Mouse (Mus musculus) layer of hippocampus, adult 18-20 months (tissue): ENCODE data around the gene Nova2. TPM values are rescaled to one million over a fixed set of nuclear protein-coding genes. Genes with fewer than 3 reads are reported as not detected.

Experiments used
- DNase-seq, 2 experiments: peaks; one replicate each; pipeline ENCODE4 v3.0.0; 2022; ENCODE audit warnings: low spot score in 2 of 2
- total RNA-seq, 2 experiments: library from RNA; stranded (reverse); gene quantifications; 2 replicates each; pipeline ENCODE4 v1.2.3; 2021

The Nova2 gene
- total RNA-seq, 2 experiments from 2014 or later: 76.3 to 79.4 TPM

GRCm38 (mm10) chr7:18923711-18924191 lies 1.9 kb upstream of the Nova2 start:
- no peak for DNase-seq

- no peak for DNase-seq
Observed at GRCm38 (mm10) chr7:18924321-18924720, 1.4 kb upstream of the Nova2 start.

GRCm38 (mm10) chr7:18926041-18926790 lies 528 bp downstream of the Nova2 start:
- no peak for DNase-seq

- no peak for DNase-seq
Observed at GRCm38 (mm10) chr7:18926911-18927310, 1.2 kb downstream of the Nova2 start.

GRCm38 (mm10) chr7:18927759-18928158 lies 2.1 kb downstream of the Nova2 start:
- no peak for DNase-seq

DNA sequence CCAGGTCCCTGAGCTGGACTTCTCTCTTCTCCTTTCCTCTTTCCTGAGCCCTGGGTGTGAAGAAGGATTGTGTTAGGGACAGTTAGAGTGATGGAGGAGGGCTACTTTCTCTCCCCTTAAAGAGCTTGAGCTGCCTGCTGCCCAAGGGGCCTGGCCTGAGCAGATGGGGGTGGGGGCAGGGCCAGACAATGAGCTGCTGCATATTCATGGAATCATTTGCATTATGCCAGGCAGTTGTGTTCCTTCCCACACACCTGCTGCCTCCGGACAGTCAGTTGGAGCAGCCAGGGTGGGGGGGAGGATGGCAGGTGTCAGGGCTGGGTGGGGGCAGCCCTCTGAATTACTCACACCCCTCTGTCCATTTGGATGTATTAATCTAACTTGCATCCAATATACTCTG lies 16.7 kb downstream of the Nova2 start:
- no peak for DNase-seq

DNA sequence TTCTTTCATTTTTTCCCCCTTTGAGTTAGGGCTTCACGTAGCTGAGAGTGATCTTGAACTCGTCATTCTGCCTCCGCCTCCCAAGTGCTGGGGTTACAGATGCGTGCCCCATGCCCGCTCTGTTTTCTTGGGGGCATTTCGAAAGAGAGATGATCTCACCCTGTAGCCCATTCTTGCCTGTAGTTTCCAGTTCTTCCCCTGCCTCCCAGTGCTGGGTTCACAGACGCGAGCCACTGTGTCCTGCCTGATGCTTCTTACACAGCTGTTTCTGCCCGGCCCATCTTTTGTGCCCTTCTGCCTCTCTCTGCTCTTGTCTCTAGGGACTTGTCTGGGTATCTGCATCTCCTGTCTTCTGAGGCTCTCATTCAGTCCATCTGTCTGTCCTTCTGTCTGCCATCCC lies 17.1 kb downstream of the Nova2 start:
- DNase-seq: no peak

DNA sequence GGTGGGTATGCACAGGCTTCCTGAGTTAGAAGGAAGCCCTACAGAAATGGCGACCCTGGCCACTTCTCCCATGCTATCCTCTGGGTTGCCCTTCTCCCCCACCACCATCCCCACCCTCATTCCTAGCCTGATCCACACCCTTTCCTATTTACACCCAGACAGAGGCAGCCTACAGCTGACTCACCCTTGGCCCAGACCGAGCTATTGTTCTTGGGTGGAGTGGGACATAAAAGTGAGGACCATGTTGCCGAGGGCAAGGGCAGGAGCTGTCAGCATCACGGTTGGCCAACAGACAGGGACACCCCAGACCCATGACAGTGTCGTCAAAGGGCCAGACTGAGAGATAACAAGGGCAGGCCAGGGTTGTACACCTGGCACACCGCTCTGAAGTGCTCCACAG lies 22.5 kb downstream of the Nova2 start:
- DNase-seq: no peak

- DNase-seq: no peak
Observed at GRCm38 (mm10) chr7:18949781-18950522, 24.3 kb downstream of the Nova2 start.

DNA sequence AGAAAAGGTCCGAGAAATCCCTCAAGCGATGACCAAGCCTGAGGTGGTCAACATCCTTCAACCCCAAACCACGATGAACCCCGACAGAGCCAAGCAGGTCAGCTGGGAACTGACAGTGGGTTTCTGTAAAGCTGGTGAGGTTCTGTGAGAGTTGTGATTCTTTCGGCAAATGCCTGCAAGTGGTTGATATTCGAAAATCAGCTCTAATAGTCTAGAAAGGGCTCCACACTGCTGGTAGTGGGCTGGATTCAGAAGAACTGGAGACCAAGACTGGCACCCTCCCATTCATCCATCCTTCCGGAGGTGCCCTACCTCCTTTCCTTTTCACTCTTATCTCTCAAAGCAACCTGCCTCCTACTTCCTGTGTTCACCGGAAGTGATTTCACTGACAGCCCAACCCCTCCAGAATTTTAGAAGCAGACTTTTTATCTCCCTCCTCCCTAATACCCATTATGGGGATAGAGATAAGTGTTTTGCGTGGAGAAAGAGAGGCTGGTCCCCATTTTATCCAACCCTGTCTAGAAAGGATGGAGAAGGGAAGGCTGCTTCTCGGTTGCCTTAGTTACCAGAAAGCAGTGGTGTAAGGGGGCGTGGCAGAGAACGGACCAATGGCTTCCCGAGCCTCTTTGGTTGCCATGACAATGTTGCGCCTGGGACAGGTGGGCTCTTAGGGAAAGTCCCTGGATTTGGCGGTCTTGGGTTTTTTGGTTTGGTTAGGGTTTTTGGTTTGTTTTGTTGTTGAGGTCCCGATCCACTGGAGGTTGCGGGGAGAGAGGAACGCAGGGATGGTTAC lies 25.0 kb downstream of the Nova2 start:
- no peak for DNase-seq

DNA sequence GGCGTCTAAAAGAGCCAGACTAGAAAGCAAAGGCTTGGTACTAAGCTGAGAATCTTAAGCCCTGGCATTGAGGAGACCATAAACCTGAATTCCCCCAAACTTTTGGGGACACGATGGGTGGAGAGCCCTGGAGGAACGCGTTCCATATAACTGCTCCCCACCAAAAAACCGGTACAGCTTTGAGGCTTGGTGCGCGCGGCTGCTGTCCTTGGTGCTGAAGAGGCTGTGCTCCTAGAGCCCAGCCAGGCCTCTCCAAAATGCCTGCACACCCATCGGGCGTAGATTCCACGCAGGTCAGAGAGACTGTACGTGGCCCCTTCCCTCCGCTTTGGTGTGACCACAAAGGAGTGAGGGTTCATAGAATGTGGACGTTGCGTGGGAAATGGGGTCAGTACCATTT lies 25.7 kb downstream of the Nova2 start:
- DNase-seq: no peak

DNA sequence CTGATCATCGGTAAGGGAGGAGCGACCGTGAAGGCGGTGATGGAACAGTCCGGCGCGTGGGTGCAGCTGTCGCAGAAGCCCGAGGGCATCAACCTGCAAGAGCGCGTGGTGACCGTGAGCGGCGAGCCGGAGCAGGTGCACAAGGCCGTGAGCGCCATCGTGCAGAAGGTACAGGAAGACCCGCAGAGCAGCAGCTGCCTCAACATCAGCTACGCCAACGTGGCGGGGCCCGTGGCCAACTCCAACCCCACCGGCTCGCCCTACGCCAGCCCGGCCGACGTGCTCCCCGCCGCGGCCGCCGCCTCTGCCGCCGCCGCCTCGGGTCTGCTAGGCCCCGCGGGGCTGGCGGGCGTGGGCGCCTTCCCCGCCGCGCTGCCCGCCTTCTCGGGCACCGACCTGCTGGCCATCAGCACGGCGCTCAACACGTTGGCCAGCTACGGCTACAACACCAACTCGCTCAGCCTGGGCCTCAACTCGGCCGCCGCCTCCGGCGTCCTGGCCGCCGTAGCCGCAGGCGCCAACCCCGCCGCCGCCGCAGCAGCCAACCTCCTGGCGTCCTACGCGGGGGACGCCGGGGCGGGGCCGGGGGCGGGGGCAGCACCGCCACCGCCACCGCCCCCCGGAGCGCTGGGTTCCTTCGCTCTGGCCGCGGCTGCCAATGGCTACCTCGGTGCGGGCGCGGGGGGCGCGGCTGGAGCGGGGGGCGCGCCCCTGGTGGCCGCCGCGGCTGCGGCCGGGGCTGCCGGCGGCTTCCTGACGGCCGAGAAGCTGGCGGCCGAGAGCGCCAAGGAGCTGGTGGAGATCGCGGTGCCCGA lies 32.1 kb downstream of the Nova2 start:
- DNase-seq: peak in 1 of 2 experiments; percentile 54

GRCm38 (mm10) chr7:18958384-18958766 lies 32.7 kb downstream of the Nova2 start:
- no peak for DNase-seq

- DNase-seq: no peak
Observed at GRCm38 (mm10) chr7:18959446-18959845, 33.8 kb downstream of the Nova2 start.

- no peak for DNase-seq
Observed at GRCm38 (mm10) chr7:18962171-18962792, 36.6 kb downstream of the Nova2 start.

DNA sequence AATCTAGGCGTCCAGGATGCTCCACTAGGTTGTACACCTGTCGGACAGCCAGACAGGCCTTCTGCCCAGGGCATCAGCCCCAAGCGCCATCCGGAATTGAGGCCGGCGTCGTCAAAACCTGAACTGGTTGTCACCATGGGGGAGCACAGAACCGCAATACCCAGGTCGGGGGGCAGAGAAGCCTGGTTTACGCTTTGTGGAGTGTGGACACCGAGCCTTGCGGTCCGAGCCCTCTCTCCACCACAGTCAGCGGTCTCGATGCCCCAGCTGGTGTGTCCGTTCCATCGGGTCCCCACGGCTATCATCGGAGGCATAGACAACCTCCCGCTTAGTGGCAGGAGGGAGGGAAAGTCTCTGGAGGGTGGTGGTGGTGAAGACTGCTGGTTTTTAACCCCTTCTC lies 37.1 kb downstream of the Nova2 start:
- DNase-seq: no peak

DNA sequence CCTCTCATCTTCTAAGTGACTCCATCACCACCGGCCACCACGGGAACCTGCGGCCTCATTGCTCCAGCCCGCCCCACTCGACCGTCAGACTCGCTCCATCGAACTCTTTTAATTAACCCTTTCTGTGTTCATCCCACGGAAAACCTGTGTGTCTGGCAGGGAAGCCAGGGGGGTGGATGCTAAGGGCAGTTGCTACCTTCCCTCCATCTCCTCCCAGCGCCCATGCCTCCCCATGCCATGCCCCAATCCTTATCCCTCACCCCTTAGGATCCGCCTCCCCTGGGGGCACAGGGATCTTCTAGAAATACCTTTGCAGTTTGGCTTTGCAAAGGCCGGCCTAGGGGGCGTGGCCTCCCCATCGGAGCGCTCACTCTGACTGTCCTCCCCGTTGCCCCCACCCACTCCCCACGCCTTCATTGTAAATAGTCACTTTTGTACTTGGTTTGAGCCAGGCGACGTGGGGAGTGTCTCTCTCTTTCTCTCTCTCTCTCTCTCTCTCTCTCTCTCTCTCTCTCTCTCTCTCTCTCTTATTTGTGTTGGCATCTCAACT lies 37.7 kb downstream of the Nova2 start:
- no peak for DNase-seq

GRCm38 (mm10) chr7:18965312-18965711 lies 39.6 kb downstream of the Nova2 start:
- DNase-seq: no peak

DNA sequence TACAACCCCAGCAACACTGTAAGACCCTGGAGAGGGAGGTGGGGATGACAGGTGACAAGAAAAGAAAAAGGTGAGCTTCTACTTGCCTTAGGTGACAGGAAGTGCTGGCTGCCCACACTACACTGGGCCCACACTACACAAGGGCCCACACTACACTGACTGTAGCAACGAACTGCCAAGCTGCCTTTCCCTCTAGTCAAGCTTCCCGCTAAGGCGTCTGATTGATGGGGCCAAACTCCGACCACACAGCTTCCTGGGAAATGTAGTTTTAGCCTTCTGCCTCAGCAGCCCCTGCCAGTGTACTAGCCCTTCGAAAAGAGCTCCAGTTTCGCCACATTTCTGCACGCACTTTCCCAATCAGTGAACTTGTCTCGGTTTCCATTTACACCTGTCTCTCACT lies 41.9 kb downstream of the Nova2 start:
- DNase-seq: no peak

GRCm38 (mm10) chr7:18970956-18971355 lies 45.3 kb downstream of the Nova2 start:
- DNase-seq: no peak
